8 mouse cellular contexts compared by ENCODE assay signal in genomic region chr15:32002950-32003422, GRCm38 (mm10).
DNase-seq lines count a peak whose midpoint lies in the region; ATAC-seq and TF ChIP-seq lines count a peak whose summit lies in the region.

No protein-coding gene starts in this region.

- no peaks in the 10 kb centered on the region for H3K27me3 ChIP-seq in forebrain, embryonic 13.5 days
- H3K27me3 ChIP-seq in hindbrain, embryonic 15.5 days = no peaks in the 10 kb centered on the region
- peaks cover 8% of the 10 kb centered on the region; the same call in 1 of the 2 replicates for H3K27me3 ChIP-seq in limb, embryonic 14.5 days (ENCODE audit: control insufficient read depth, insufficient read depth, low read length)

- WGBS in forebrain, embryonic 13.5 days = 8% methylated on average over 2 of the region's 2 CpGs
- WGBS in hindbrain, embryonic 15.5 days = 23% methylated on average over 2 of the region's 2 CpGs
- 38% methylated on average over 2 of the region's 2 CpGs for WGBS in limb, embryonic 14.5 days

- DNase-seq in adrenal gland, adult 2 months = peak; percentile 10
- no peak for DNase-seq in adrenal gland, postnatal 25 days
- no peak for DNase-seq in limb, embryonic 14.5 days (ENCODE audit: low spot score)
- DNase-seq in right cerebral cortex, postnatal 36 days (ENCODE audit: low spot score in 2 of 2) = peak; percentile 77 to 87
- no peak for DNase-seq in thymus, postnatal 25 days
- DNase-seq in natural killer cell, adult 2 months (ENCODE audit: low spot score in 2 of 2) = no peak

- peak; percentile 97 for ATAC-seq in forebrain, embryonic 13.5 days
- peak; percentile 91 for ATAC-seq in hindbrain, embryonic 15.5 days (ENCODE audit: low FRiP score, low read depth)
- peak; percentile 68; the same call in 1 of the 2 replicates for ATAC-seq in limb, embryonic 14.5 days (ENCODE audit: low FRiP score, low read depth)

- H3K9me3 ChIP-seq in forebrain, embryonic 13.5 days (replicated peaks) = no peaks in the 10 kb centered on the region
- no peaks in the 10 kb centered on the region for H3K9me3 ChIP-seq in hindbrain, embryonic 15.5 days
- H3K9me3 ChIP-seq in limb, embryonic 14.5 days (ENCODE audit: control insufficient read depth, low read length) = no peaks in the 10 kb centered on the region

- peak overlapping the region; percentile 83 for H3K27ac ChIP-seq in forebrain, embryonic 13.5 days
- no peak overlapping the region for H3K27ac ChIP-seq in hindbrain, embryonic 15.5 days (replicated peaks)
- no peak overlapping the region for H3K27ac ChIP-seq in limb, embryonic 14.5 days (replicated peaks; ENCODE audit: low read depth, low read length)

- H3K4me2 ChIP-seq in forebrain, embryonic 13.5 days = peak overlapping the region; percentile 36
- H3K4me2 ChIP-seq in hindbrain, embryonic 15.5 days = no peak overlapping the region
- H3K4me2 ChIP-seq in limb, embryonic 14.5 days (replicated peaks; ENCODE audit: low read depth, low read length, severe bottlenecking) = no peak overlapping the region

- no peak overlapping the region for H3K9ac ChIP-seq in forebrain, embryonic 13.5 days
- no peak overlapping the region for H3K9ac ChIP-seq in hindbrain, embryonic 15.5 days
- H3K9ac ChIP-seq in limb, embryonic 14.5 days (ENCODE audit: low read depth, low read length, severe bottlenecking) = no peak overlapping the region

- H3K4me3 ChIP-seq in forebrain, embryonic 13.5 days = no peak overlapping the region
- H3K4me3 ChIP-seq in hindbrain, embryonic 15.5 days = no peak overlapping the region
- no peak overlapping the region for H3K4me3 ChIP-seq in limb, embryonic 14.5 days (replicated peaks; ENCODE audit: low read length)

- no peak for TF ChIP-seq POLR2A in limb, embryonic 14.5 days (IDR thresholded peaks at IDR 0.05; ENCODE audit: borderline replicate concordance, extremely low read depth, insufficient read depth, insufficient read length)

- H3K36me3 ChIP-seq in forebrain, embryonic 13.5 days (ENCODE audit: poor library complexity, severe bottlenecking) = no peaks in the 10 kb centered on the region
- H3K36me3 ChIP-seq in hindbrain, embryonic 15.5 days = no peaks in the 10 kb centered on the region
- no peaks in the 10 kb centered on the region for H3K36me3 ChIP-seq in limb, embryonic 14.5 days (ENCODE audit: control insufficient read depth, insufficient read depth, low read length)

- H3K4me1 ChIP-seq in forebrain, embryonic 13.5 days = peaks cover 48% of the 10 kb centered on the region
- H3K4me1 ChIP-seq in hindbrain, embryonic 15.5 days (replicated peaks) = peaks cover 13% of the 10 kb centered on the region
- H3K4me1 ChIP-seq in limb, embryonic 14.5 days (ENCODE audit: control insufficient read depth, insufficient read depth, low read length) = peaks cover 10% of the 10 kb centered on the region

Comparison
In these comparisons a context has a peak if more than half of its experiments do, and no peak if none do; other contexts are left out.
1. DNase-seq: peak in adrenal gland, adult 2 months (single experiment) and right cerebral cortex, postnatal 36 days (2 of 2); none in adrenal gland, postnatal 25 days (single experiment), limb, embryonic 14.5 days (single experiment), thymus, postnatal 25 days (single experiment) and natural killer cell, adult 2 months (0 of 2).
2. Peak in every context shown above with its lines, with median percentiles within 50 percentile points of each other: ATAC-seq.